19 mouse cellular contexts compared by ENCODE assay signal in the genomic region with DNA sequence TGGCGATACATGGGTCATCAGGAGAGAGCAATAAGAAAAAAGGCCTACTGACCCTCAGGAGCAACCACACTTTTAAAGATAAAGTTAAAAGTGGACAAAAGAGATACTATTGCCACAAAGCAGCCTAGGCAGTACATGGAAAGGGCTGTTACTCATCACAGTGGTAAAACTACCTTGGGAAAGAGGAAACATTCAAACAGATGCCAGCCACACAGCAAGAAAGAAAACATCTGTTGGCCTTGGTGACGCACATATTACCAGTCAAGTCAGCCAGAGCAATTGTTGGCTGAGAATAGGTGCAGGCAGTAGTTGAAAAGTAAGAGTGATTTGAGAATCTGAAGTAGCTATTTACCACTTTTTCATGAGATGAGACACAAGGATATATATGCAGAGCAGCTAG.
DNase-seq lines count a peak whose midpoint lies in the region; TF ChIP-seq lines count a peak whose summit lies in the region.
"Had no signal": no experiment of that assay in that cellular context is flagged by ENCODE, and none has a peak within 500 bp of the region (broad histone marks: within the 10 kb centered on the region; RNA-seq: fewer than 3 reads in every experiment).

No protein-coding gene starts in this region.

- peak; percentile 30 for DNase-seq in adrenal gland, adult 2 months
- DNase-seq in adrenal gland, postnatal 4 days (ENCODE audit: low spot score in 2 of 2), result no peak
- DNase-seq in adrenal gland, postnatal 14 days, result peak; percentile 23
- DNase-seq in adrenal gland, postnatal 25 days, result no peak
- peak; percentile 60 for DNase-seq in 416B (ENCODE audit: low read depth)
- no peak for DNase-seq in lung, adult 2 months
- DNase-seq: cerebellum, adult 11 months; cerebellum, adult 18-20 months; cerebellum, adult 8-10 months; cerebellum, adult 9-11 months; cerebellum, postnatal 14 days; cerebellum, postnatal 36 days; embryo, embryonic 11 days; forebrain, postnatal 0 days had no signal

- H3K4me3 ChIP-seq in lung, adult 2 months (replicated peaks; ENCODE audit: extremely low read depth, low read depth, low read length), result no peak overlapping the region
- H3K4me3 ChIP-seq: embryonic facial prominence, embryonic 13.5 days; embryonic facial prominence, embryonic 15.5 days; erythroblast, embryonic 14.5 days; forebrain, embryonic 13.5 days; forebrain, embryonic 15.5 days had no signal

- TF ChIP-seq CTCF in lung, adult 2 months (IDR thresholded peaks at IDR 0.05; ENCODE audit: insufficient read depth, low read length), result no peak

- no peak for TF ChIP-seq POLR2A in lung, adult 2 months (IDR thresholded peaks at IDR 0.05; ENCODE audit: borderline replicate concordance, extremely low read depth, low read depth, low read length)

- WGBS in lung, adult 2 months, result 88% methylated on average over 2 of the region's 2 CpGs

- H3K4me1 ChIP-seq in lung, adult 2 months (ENCODE audit: control insufficient read depth, insufficient read depth, low read length), result no peaks in the 10 kb centered on the region
- H3K4me1 ChIP-seq: embryonic facial prominence, embryonic 13.5 days; embryonic facial prominence, embryonic 15.5 days had no signal

Comparison
In these comparisons a context has a peak if more than half of its experiments do, and no peak if none do; other contexts are left out.
1. DNase-seq: peak in adrenal gland, adult 2 months (single experiment), adrenal gland, postnatal 14 days (single experiment) and 416B (single experiment); none in adrenal gland, postnatal 4 days (0 of 2), adrenal gland, postnatal 25 days (single experiment) and lung, adult 2 months (single experiment).